Mouse (Mus musculus): ENCODE data around the gene Fam228b. TPM values are rescaled to one million over a fixed set of nuclear protein-coding genes. Genes with fewer than 3 reads are reported as not detected.
A peak's percentile ranks its signal among the peaks of the same experiment; 100 is the strongest.
"Not testable (repeated sequence)": the region's sequence is repeated elsewhere in the genome, so short reads cannot be mapped to it uniquely, and the experiment has no call there.

Fam228b gene
- 10 to 100 TPM; 21.9 to 26.6 TPM for total RNA-seq (2021)
- long read RNA-seq, partial matches to known transcripts: 3 of 5 reads
- long read RNA-seq, other reads (novel, unspliced or antisense): 2 of 5 reads

- peak; percentile 96 to 99 for DNase-seq (ENCODE audit: low spot score in 2 of 2)
These were observed at the start of gene Fam228b, which contains the start of gene Pfn4 for GRCm38 (mm10) chr12:4768492-4769332. Gene Fam228b (minus strand): TSS chr12:4769267. Gene Pfn4 (plus strand): TSS chr12:4769022.

GRCm38 (mm10) chr12:4817361-4818101, 48.5 kb upstream of the Fam228b start, which contains the start of gene Sf3b6:
Gene Sf3b6 (plus strand): TSS chr12:4817544.
- DNase-seq (ENCODE audit: low spot score in 2 of 2): peak; percentile 94 to 98

- DNase-seq (ENCODE audit: low spot score in 2 of 2): no peak
These were observed 47.8 kb upstream of the Fam228b start for GRCm38 (mm10) chr12:4816680-4817360.

DNA sequence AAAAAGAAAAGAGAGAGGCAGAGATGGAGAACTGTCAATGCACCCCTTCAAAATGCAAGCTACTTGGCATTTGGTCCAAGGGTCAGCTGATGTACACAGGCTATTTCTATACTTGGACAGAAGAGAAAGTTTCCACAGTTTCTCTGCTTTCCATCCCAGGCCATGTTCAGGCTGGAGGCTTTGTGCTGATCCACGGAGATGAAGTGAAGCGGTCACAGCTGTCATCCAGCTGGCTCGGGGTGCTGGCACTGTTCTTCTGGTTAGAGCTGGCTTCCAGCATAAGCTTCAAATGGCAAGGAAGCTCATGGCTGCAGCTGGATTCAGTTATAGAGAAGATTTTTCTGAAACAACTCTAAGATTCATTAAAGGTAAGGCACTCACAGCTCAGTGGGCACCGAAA, 44.6 kb upstream of the Fam228b start:
- DNase-seq (ENCODE audit: low spot score in 2 of 2): no peak

- DNase-seq (ENCODE audit: low spot score in 2 of 2): no peak
These were observed 42.6 kb upstream of the Fam228b start for GRCm38 (mm10) chr12:4811705-4812104.

GRCm38 (mm10) chr12:4811036-4811435, 42.0 kb upstream of the Fam228b start:
- DNase-seq (ENCODE audit: low spot score in 2 of 2): no peak

DNA sequence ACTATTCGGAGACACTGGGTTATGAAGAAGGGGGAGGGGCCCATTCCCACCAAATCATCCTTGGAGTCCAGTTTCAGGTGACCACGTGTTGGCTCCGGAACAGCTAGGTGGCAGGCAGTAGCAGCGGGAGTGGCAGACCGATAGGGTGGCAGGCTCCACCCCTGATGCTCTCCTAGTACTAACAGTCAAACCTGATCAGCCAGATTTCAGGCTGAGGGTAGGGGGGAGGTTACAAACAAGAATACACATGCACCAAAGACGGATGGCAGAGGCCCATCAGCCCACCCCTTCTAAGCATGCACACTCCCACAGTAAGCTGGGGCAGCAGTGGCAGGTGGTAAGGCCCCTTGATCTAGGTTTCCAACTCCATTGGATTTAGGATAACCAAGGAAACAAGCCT, 28.4 kb upstream of the Fam228b start:
- DNase-seq (ENCODE audit: low spot score in 2 of 2): not testable (repeated sequence)

GRCm38 (mm10) chr12:4793718-4794117, 24.7 kb upstream of the Fam228b start:
- peak in 1 of 2 experiments; percentile 15 for DNase-seq (ENCODE audit: low spot score in 2 of 2)

DNA sequence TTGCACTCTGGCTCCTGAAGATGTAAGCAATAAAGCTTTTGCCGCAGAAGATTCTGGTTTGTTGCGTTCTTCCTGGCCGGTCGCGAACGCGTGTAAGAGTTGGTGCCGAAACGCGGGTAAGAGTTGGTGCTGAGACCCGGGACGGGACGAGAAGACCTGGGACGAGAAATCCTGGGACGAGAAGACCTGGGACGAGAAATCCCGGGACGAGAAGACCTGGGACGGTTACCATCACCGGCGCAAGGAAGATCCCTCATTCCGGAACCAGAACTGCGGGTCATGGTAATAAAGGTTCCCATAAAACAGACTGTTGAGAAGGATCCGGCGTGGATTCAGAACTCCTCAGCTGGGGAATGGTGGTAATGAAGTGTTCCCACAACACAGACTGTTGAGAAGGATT, 19.1 kb upstream of the Fam228b start:
- not testable (repeated sequence) for DNase-seq (ENCODE audit: low spot score in 2 of 2)

DNA sequence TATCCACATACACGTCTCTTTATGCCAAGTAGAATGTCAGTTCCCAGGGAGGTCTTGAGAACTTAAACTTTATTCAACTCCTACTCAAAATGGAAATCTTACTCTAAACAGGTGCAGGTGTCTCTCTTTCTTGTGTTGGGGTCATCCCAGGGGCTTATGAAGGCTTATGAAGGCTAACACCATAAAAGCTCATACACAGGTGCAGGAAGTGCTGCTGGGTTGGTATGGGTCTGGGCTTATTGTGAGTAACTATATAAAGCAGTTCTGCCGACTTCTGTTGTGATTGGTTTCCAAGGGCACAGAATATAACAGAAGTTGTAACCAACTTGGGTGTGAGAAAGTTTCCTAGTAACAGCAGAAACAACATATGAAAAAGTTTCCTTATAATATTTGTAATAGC, 15.4 kb upstream of the Fam228b start:
- no peak for DNase-seq (ENCODE audit: low spot score in 2 of 2)

GRCm38 (mm10) chr12:4783598-4783997, 14.5 kb upstream of the Fam228b start:
- DNase-seq (ENCODE audit: low spot score in 2 of 2): no peak

GRCm38 (mm10) chr12:4781725-4782404, 12.8 kb upstream of the Fam228b start:
- DNase-seq (ENCODE audit: low spot score in 2 of 2): not testable (repeated sequence)

- DNase-seq (ENCODE audit: low spot score in 2 of 2): no peak
These were observed 12.2 kb upstream of the Fam228b start for GRCm38 (mm10) chr12:4781270-4781669.

- no peak for DNase-seq (ENCODE audit: low spot score in 2 of 2)
These were observed 11.2 kb upstream of the Fam228b start for GRCm38 (mm10) chr12:4780245-4780644.

DNA sequence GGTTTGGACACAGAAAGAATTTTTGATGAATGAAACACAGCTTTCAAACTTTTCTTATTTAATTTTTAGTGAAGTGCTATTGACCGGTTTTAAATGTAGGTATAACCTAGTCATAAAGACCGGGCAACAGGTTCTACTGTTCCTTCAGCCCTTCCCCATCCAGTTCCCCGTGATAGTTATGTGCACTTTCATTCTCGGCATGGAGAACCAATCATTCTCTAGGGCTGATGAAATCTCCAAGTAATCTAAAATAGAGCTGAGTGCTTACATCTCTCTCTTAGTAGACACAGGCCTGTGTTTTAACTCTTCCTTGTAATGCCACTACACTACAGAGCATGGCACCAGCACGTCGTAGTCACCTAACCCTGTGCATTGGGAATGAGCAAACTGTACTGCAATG, 8.7 kb upstream of the Fam228b start:
- no peak for DNase-seq (ENCODE audit: low spot score in 2 of 2)

- DNase-seq (ENCODE audit: low spot score in 2 of 2): no peak
These were observed 6.5 kb upstream of the Fam228b start for GRCm38 (mm10) chr12:4775588-4775949.

- DNase-seq (ENCODE audit: low spot score in 2 of 2): no peak
These were observed 6.0 kb upstream of the Fam228b start for GRCm38 (mm10) chr12:4774895-4775587.

GRCm38 (mm10) chr12:4769333-4769723, 261 bp upstream of the Fam228b start:
- DNase-seq (ENCODE audit: low spot score in 2 of 2): no peak

- no peak for DNase-seq (ENCODE audit: low spot score in 2 of 2)
These were observed 12.0 kb downstream of the Fam228b start for GRCm38 (mm10) chr12:4757060-4757459.

DNA sequence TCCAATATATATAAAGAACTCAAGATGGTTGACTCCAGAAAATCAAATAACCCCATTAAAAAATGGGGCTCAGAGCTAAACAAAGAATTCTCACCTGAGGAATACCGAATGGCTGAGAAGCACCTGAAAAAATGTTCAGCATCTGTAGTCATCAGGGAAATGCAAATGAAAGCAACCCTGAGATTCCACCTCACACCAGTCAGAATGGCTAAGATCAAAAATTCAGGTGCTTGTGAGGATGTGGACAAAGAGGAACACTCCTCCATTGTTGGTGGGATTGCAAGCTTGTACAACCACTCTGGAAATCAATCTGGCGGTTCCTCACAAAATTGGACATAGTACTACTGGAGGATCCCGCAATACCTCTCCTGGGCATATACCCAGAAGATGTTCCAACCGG, 14.6 kb downstream of the Fam228b start:
- not testable (repeated sequence) for DNase-seq (ENCODE audit: low spot score in 2 of 2)

All from layer of hippocampus, adult 18-20 months (tissue).